Mouse (Mus musculus): ENCODE measurements around the gene Wdr17.

DNA sequence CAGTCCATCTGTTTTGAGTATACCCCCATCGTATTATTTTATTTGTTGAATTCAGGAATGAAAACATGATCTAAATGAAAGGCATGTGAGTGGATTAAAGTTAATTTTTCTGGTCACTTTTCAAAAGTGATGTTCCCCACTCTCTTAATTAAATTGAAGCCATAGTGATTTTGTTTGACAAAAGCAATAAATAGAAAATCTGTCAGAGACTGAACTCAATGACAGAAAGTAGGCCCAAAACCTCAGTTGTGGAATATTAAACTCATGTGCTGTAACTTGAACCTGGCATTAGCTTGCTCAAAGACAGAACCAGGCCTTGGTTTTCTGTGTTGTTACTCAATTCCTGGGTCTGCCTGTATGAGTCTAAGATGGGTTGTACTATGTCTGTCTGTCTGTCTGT lies 129.3 kb downstream of the Wdr17 start:
- TF ChIP-seq CTCF (IDR thresholded peaks at IDR 0.05; ENCODE audit: low read depth): no peak
- TF ChIP-seq EP300 (IDR thresholded peaks at IDR 0.05; ENCODE audit: low read depth): no peak

All from heart, postnatal 0 days (tissue).